Mouse (Mus musculus) heart, embryonic 13.5 days (tissue): ENCODE measurements around the gene Parp16. TPM values are rescaled to one million over a fixed set of nuclear protein-coding genes. Genes with fewer than 3 reads are reported as not detected.
"Not testable (repeated sequence)": the region's sequence is repeated elsewhere in the genome, so short reads cannot be mapped to it uniquely, and the experiment has no call there.

Source experiments
- ATAC-seq: fragments of 200-750 bp; cut with Nextera tagmentation; 2 replicates; pipeline ENCODE4 v1.8.0; 2017; ENCODE audit warnings: moderate TSS enrichment; ENCODE audit not compliant: insufficient number of reproducible peaks, low FRiP score, low TSS enrichment; ENCODE audit errors: extremely low read depth
- H3K27ac ChIP-seq: fragments of 300-500 bp; sonication (generic); replicated peaks from 2 replicates; pipeline ENCODE4 v1.5.1; 2015; ENCODE audit warnings: moderate library complexity, mild to moderate bottlenecking, inconsistent platforms
- H3K27me3 ChIP-seq: fragments of 300-500 bp; sonication (generic); replicated peaks from 2 replicates; pipeline ENCODE4 v1.6.1; 2015; ENCODE audit warnings: mild to moderate bottlenecking, inconsistent platforms
- H3K36me3 ChIP-seq: fragments of 300-500 bp; sonication (generic); 2 replicates; pipeline ENCODE4 v1.6.1; 2015; ENCODE audit warnings: mild to moderate bottlenecking, inconsistent platforms
- H3K4me1 ChIP-seq: fragments of 300-500 bp; sonication (generic); 2 replicates; pipeline ENCODE4 v1.6.1; 2015; ENCODE audit warnings: inconsistent platforms
- H3K4me2 ChIP-seq: fragments of 300-500 bp; sonication (generic); 2 replicates; pipeline ENCODE4 v1.6.1; 2015; ENCODE audit warnings: inconsistent platforms, mild to moderate bottlenecking, moderate library complexity
- H3K4me3 ChIP-seq: fragments of 300-500 bp; sonication (generic); 2 replicates; pipeline ENCODE4 v1.5.1; 2015; ENCODE audit warnings: moderate library complexity, mild to moderate bottlenecking, inconsistent platforms
- H3K9ac ChIP-seq: fragments of 300-500 bp; sonication (generic); 2 replicates; pipeline ENCODE4 v1.6.1; 2015; ENCODE audit warnings: inconsistent platforms, mild to moderate bottlenecking, moderate library complexity
- H3K9me3 ChIP-seq: fragments of 300-500 bp; sonication (generic); 2 replicates; pipeline ENCODE4 v1.6.1; 2016; ENCODE audit warnings: inconsistent platforms
- WGBS: fragments of 180-500 bp; shearing (Covaris S2); methylation state at CpG from one replicate; pipeline ENCODE4 v1.1.7; 2015; ENCODE audit warnings: mixed read lengths; 5-methylcytosine and 5-hydroxymethylcytosine counted together
- polyA plus RNA-seq: library from polyadenylated mRNA; unstranded; fragments of >200 nt; fragmentation: Nextera tagmentation; extraction: Ambion mirVana; gene quantifications from 2 replicates; pipeline ENCODE4 v1.2.1, GENCODE M21; 2015

The Parp16 gene
- polyA plus RNA-seq, 1 experiment from 2014 or later, result 4.5 TPM

DNA sequence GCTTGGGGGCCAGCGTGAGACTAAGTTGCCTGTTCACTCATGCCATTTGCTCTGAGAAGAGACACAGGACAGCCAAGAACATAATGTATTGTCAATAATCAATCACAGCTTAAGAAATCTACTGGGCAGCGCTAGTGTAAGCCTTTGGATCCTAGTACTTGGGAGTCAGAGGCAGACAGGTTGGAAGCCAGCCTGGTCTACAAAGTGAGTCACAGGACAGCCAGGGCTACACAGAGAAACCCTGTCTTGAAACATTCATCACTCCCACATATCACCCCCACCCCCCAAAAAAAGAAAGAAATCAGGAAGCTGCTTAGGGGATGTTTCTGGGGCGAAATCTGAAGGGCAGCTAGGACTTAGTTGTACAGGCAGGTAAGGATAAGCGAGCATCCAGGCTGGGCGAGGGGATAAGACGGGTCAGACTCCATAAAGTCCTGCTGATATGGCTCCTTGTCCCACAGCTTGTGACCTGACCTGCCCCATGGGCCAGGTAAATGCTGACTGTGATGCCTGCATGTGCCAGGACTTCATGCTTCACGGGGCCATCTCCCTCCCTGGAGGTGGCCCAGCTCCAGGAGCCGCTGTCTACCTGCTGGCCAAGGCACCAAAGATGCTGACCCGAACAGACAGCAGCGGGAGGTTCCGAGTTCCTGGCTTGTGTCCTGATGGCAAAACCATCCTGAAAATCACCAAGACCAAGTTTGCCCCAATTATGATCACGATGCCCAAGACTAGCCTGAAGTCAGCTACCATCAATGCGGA, 78.1 kb downstream of the Parp16 start:
- no peak overlapping the region for H3K4me2 ChIP-seq
- no peak overlapping the region for H3K4me3 ChIP-seq
- no peaks in the 10 kb centered on the region for H3K4me1 ChIP-seq
- H3K9ac ChIP-seq, result no peak overlapping the region
- H3K36me3 ChIP-seq, result no peaks in the 10 kb centered on the region
- peaks cover 13% of the 10 kb centered on the region for H3K27me3 ChIP-seq
- WGBS, result 84% methylated on average over 13 of the region's 13 CpGs
- no peak for ATAC-seq
- H3K9me3 ChIP-seq, result no peaks in the 10 kb centered on the region
- H3K27ac ChIP-seq, result no peak overlapping the region

DNA sequence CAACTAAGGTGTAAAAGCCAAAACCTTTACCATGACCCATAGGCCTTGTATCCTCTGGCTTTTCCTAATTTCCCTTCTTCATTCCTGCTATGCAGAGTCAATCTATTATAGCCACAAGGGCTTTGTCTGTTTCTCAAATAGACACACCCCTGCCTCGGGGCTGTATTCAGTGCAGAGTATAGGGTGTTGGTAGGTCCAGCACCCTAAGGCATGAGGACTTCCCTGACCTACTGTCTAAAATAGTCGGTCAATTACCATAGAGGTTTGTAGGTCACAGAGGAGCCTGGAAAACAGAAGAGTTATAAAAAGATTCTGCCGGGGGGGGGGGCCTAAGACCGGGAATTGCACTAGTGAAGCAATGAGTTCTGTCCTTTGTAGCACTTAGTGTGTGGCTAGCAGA, 78.7 kb downstream of the Parp16 start:
- Histone ChIP-seq H3K4me1 (no peaks in the 10 kb centered on the region), H3K9me3 (no peaks in the 10 kb centered on the region), H3K4me2 (no peak overlapping the region), H3K36me3 (no peaks in the 10 kb centered on the region), H3K4me3 (no peak overlapping the region), H3K27ac (no peak overlapping the region), H3K9ac (no peak overlapping the region), H3K27me3 (peaks cover 13% of the 10 kb centered on the region)
- WGBS, result 64% methylated on average over 4 of the region's 4 CpGs
- ATAC-seq, result no peak

DNA sequence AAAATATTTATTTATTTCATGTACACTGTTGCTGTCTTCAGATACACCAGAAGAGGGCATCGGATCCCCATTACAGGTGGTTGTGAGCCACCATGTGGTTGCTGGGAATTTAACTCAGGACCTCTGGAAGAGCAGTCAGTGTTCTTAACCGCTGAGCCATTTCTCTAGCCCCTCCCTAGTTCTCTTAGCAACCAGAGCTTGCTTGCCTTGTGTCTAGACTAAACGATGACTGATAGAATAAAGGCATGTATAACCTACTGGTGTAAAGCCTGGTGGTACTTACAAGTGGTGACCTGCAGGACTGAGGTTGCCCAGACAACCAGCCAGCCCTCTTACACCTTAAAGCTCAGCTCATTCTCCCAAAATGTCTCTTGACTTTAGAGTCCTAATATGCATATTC, 79.7 kb downstream of the Parp16 start:
- H3K27ac ChIP-seq, H3K27me3 ChIP-seq, H3K4me2 ChIP-seq, H3K36me3 ChIP-seq, H3K9me3 ChIP-seq, H3K4me3 ChIP-seq, ATAC-seq, H3K4me1 ChIP-seq, H3K9ac ChIP-seq: not testable (repeated sequence)
- WGBS, result 70% methylated on average over 3 of the region's 3 CpGs

DNA sequence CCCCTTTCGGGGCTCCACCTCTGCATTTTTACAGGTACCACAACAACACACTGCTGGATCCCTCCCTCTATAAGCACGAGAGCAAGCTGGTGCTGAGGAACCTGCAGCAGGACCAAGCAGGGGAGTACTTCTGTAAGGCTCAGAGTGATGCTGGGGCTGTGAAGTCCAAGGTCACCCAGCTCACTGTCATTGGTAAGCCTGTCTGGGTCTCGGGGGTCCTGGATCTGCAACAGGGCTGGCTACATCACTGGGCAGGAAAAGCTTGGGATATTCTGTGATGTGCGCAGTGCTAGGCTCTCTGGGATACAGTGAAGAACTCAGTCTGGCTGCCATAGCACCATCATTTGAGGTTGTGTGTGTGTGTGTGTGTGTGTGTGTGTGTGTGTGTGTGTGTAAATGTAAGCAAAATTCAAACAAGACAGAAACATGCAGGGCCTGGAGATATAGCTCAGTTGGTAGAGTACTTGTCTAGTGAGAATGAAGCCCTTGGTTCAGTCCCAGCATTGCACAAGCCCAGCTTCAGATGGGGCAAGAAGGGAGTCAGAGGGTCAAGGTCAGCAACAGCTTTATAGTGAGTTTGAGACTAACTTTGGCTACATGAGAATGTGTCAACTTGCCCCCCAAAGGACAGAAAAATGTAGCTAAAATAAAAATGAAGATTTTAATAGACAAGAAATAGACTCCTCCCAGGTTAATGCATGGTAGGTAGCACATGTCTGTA, 80.8 kb downstream of the Parp16 start:
- no peaks in the 10 kb centered on the region for H3K27me3 ChIP-seq
- no peak overlapping the region for H3K27ac ChIP-seq
- H3K4me2 ChIP-seq, result no peak overlapping the region
- no peak overlapping the region for H3K9ac ChIP-seq
- WGBS, result 62% methylated on average over 4 of the region's 4 CpGs
- no peaks in the 10 kb centered on the region for H3K36me3 ChIP-seq
- H3K9me3 ChIP-seq, result no peaks in the 10 kb centered on the region
- H3K4me1 ChIP-seq, result no peaks in the 10 kb centered on the region
- no peak overlapping the region for H3K4me3 ChIP-seq
- ATAC-seq, result no peak

DNA sequence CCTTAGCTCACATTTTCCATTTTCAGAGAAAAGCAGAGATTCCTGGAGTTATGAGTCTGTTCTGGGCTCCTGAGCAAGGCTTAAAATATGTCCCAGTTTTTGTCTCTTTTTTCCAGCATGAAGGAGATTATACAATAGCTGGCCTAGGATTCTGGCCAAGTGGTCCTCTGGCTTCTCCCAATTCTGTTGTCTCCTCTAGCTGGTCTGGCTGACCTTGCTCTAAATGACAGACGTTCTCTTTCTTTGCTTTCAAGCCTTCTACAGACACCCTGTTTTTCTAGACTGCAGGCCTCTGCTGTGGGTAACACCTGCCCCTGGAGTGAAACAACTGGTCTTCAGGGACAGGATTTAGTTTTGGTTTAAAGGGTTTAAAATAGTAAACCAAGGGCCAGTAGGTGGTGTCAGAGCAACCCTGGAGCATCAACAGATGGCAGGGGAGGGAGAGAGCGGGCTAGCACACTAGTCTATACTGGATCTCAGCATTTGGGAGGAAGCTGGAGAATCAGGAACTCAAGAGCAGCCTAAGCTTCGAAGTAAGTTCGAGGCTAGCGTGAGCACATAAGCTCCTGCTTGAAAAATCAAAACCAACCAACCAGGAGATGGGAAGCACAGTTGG, 86.5 kb downstream of the Parp16 start:
- Histone ChIP-seq H3K27ac (no peak overlapping the region), H3K4me3 (no peak overlapping the region), H3K36me3 (no peaks in the 10 kb centered on the region), H3K9ac (peak overlapping the region; percentile 16; the same call in 1 of the 2 replicates), H3K9me3 (no peaks in the 10 kb centered on the region), H3K27me3 (0 out of 2 replicates have a peak, but pooled peaks cover 3% of the 10 kb centered on the region), H3K4me2 (no peak overlapping the region), H3K4me1 (no peaks in the 10 kb centered on the region)
- ATAC-seq, result no peak
- WGBS, result 64% methylated on average over 5 of the region's 5 CpGs

DNA sequence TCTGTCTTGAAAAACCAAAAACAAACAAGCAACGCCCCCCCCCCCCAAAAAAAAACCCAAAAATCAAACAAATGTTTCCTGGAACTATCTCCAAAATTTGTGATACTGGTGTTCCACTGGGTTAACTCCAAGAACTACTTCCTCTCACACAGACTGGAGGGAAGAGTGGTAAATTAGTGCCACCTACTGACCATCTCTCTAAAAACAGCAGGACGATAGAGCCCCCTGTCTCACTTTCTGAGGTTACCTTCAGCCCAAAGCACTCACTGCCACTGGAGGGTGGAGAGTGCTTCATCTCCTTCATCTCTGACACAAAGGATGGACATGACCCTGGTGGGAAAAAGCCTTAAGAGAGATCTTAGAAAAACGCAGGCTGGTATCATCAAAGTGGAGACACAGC, 88.1 kb downstream of the Parp16 start:
- Histone ChIP-seq H3K9me3 (no peaks in the 10 kb centered on the region), H3K4me2 (no peak overlapping the region)

DNA sequence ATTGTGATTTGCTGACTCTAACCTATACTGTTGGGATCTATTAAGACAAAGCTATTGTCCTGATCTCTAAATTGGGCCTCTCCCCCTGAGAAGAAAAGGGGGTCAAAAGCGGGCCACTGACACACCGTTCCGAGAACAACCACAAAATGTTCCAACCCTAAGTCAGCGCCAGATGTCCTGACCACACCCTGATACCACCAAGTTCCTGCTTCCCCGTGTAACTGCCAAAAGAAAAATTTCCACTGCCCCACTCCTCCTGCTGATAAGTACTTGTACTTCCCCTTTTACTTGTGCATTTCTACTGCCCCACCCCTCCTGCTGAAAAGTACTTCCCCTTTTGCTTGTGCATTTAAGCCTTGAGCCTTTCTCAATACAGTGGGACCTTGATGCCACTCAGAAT, 93.1 kb downstream of the Parp16 start:
- not testable (repeated sequence) for H3K9ac ChIP-seq, H3K36me3 ChIP-seq, H3K27ac ChIP-seq, H3K4me3 ChIP-seq, H3K9me3 ChIP-seq, H3K27me3 ChIP-seq, H3K4me2 ChIP-seq, ATAC-seq
- 74% methylated on average over 5 of the region's 5 CpGs for WGBS
- peaks cover 12% of the 10 kb centered on the region for H3K4me1 ChIP-seq

More for the DNA sequence above, 88.1 kb downstream of the Parp16 start:
- no peak for ATAC-seq
- 0 out of 2 replicates have a peak, but pooled peaks cover 3% of the 10 kb centered on the region for H3K27me3 ChIP-seq
- H3K9ac ChIP-seq, result no peak overlapping the region
- WGBS, result 0% methylated on average over 3 of the region's 3 CpGs
- H3K4me1 ChIP-seq, result no peaks in the 10 kb centered on the region
- no peaks in the 10 kb centered on the region for H3K36me3 ChIP-seq
- no peak overlapping the region for H3K4me3 ChIP-seq
- H3K27ac ChIP-seq, result no peak overlapping the region

Other genes with a start within 250 kb of the Parp16 start
- gene Slc24a1, start 243.7 kb upstream of the Parp16 start, polyA plus RNA-seq, result 0.04 and 0.05 TPM in 2 replicates
- 40.1 and 40.7 TPM in 2 replicates for gene Ints14, start 234.4 kb upstream of the Parp16 start, polyA plus RNA-seq
- 51.7 and 52.9 TPM in 2 replicates for gene Hacd3, start 173.7 kb upstream of the Parp16 start, polyA plus RNA-seq
- gene Dpp8, start 162.9 kb upstream of the Parp16 start, polyA plus RNA-seq, result 26.1 and 28.0 TPM in 2 replicates
- gene Igdcc4, start 93.9 kb upstream of the Parp16 start, polyA plus RNA-seq, result 10.4 and 11.0 TPM in 2 replicates
- 0.88 and 0.98 TPM in 2 replicates for gene Igdcc3, start 54.2 kb upstream of the Parp16 start, polyA plus RNA-seq
- gene Cilp, start 69.8 kb downstream of the Parp16 start, polyA plus RNA-seq, result 0.04 TPM in 1 of 2 replicates, not detected in the other
- gene Clpx, start 98.9 kb downstream of the Parp16 start, polyA plus RNA-seq, result 40.4 and 41.3 TPM in 2 replicates
- gene Pdcd7, start 150.8 kb downstream of the Parp16 start, polyA plus RNA-seq, result 5.3 and 5.9 TPM in 2 replicates
- 0.34 TPM in 1 of 2 replicates, not detected in the other for gene Ubap1l, start 165.7 kb downstream of the Parp16 start, polyA plus RNA-seq
- gene Kbtbd13, start 196.3 kb downstream of the Parp16 start, polyA plus RNA-seq, result 1.7 and 2.3 TPM in 2 replicates
- gene Rasl12, start 203.2 kb downstream of the Parp16 start, polyA plus RNA-seq, result 5.0 and 5.2 TPM in 2 replicates
- not detected in 2 replicates for gene Slc51b, start 227.6 kb downstream of the Parp16 start, polyA plus RNA-seq
- 11.8 and 15.9 TPM in 2 replicates for gene Mtfmt, start 240.4 kb downstream of the Parp16 start, polyA plus RNA-seq